Mouse (Mus musculus): ENCODE data around the gene Cyb5rl.

DNA sequence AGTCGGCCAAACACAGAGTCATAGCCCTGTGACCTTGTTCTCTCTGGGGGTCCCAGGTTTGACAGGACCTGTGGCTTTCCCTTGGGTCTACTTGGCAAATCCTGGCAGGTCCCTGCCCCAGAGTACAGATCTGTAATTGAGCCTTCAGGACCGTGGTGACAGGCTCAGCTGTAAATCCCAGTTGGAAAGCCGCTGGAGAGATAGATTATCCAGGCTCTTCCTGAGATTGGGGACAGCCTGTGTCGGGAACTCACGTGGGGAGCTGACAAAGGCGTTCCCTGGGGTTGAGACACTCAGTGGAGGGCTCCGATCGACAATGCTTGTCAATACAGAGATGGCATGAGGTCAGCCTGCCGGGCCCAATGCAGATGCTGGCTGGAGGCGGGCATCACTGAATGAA is 59.6 kb downstream of the Cyb5rl start:
- no peak for TF ChIP-seq CTCF (conservative IDR thresholded peaks at IDR 0.05; ENCODE audit: low read length)
- TF ChIP-seq NANOG (IDR thresholded peaks at IDR 0.05; ENCODE audit: borderline replicate concordance, low read length) = no peak
